Mouse (Mus musculus): ENCODE results near the gene Nit1.

Gene Nit1

GRCm38 (mm10) chr1:171293906-171294297, 51.5 kb downstream of the Nit1 start:
- DNase-seq (ENCODE audit: low spot score): no peak

- no peak for DNase-seq (ENCODE audit: low spot score)
These were observed 52.1 kb downstream of the Nit1 start for GRCm38 (mm10) chr1:171293351-171293750.

GRCm38 (mm10) chr1:171288328-171288727, 57.1 kb downstream of the Nit1 start:
- no peak for DNase-seq (ENCODE audit: low spot score)

All from urinary bladder, postnatal 25 days (tissue).